Mouse (Mus musculus) midbrain, embryonic 10.5 days (tissue): ENCODE measurements around the gene Gdpd3. TPM values are rescaled to one million over a fixed set of nuclear protein-coding genes. Genes with fewer than 3 reads are reported as not detected.

Source experiments
- DNase-seq: peaks from one replicate; pipeline ENCODE4 v3.0.0-alpha.2; 2017; ENCODE audit warnings: low spot score
- H3K27ac ChIP-seq: fragments of 300-500 bp; sonication (generic); replicated peaks from 2 replicates; pipeline ENCODE4 v1.5.1; 2016; ENCODE audit warnings: mild to moderate bottlenecking
- H3K27me3 ChIP-seq: fragments of 300-500 bp; sonication (generic); 2 replicates; pipeline ENCODE4 v1.6.1; 2016; ENCODE audit warnings: low read depth, mild to moderate bottlenecking; ENCODE audit not compliant: poor library complexity, severe bottlenecking
- H3K36me3 ChIP-seq: fragments of 300-500 bp; sonication (generic); 2 replicates; pipeline ENCODE4 v1.6.1; 2016; ENCODE audit warnings: mild to moderate bottlenecking, moderate library complexity
- H3K4me1 ChIP-seq: fragments of 300-500 bp; sonication (generic); 2 replicates; pipeline ENCODE4 v1.6.1; 2016
- H3K4me3 ChIP-seq: fragments of 300-500 bp; sonication (generic); 2 replicates; pipeline ENCODE4 v1.5.1; 2016; ENCODE audit warnings: mild to moderate bottlenecking, moderate library complexity
- H3K9me3 ChIP-seq: fragments of 300-500 bp; sonication (generic); replicated peaks from 2 replicates; pipeline ENCODE4 v1.6.1; 2016; ENCODE audit warnings: mild to moderate bottlenecking
- WGBS: fragments of 180-500 bp; shearing (Covaris S2); methylation state at CpG from one replicate; pipeline ENCODE4 v1.1.7; 2016; 5-methylcytosine and 5-hydroxymethylcytosine counted together
- polyA plus RNA-seq: library from polyadenylated mRNA; unstranded; fragments of >200 nt; fragmentation: Nextera tagmentation; extraction: Ambion mirVana; gene quantifications from 2 replicates; pipeline ENCODE4 v1.2.1, GENCODE M21; 2016

The Gdpd3 gene
- polyA plus RNA-seq, 1 experiment from 2014 or later = 1.1 TPM

- DNase-seq = no peak
- peak overlapping the region; percentile 83 for H3K27ac ChIP-seq
- WGBS = 9% methylated on average over 10 of the region's 10 CpGs
These were observed 57.8 kb downstream of the Gdpd3 start for GRCm38 (mm10) chr7:126823940-126824339.

More at GRCm38 (mm10) chr7:126823940-126824339, 57.8 kb downstream of the Gdpd3 start:
- H3K9me3 ChIP-seq = no peaks in the 10 kb centered on the region
- peak overlapping the region; percentile 63 for H3K4me3 ChIP-seq
- peaks cover 34% of the 10 kb centered on the region for H3K4me1 ChIP-seq
- H3K27me3 ChIP-seq = peaks cover 38% of the 10 kb centered on the region
- H3K36me3 ChIP-seq = no peaks in the 10 kb centered on the region

Other genes with a start within 250 kb of the Gdpd3 start
- 206 and 215 TPM in 2 replicates for gene Eif3c, start 199.9 kb upstream of the Gdpd3 start, polyA plus RNA-seq
- 0.41 and 0.58 TPM in 2 replicates for gene Apobr, start 181.4 kb upstream of the Gdpd3 start, polyA plus RNA-seq
- 23.8 and 32.3 TPM in 2 replicates for gene Cln3, start 180.5 kb upstream of the Gdpd3 start, polyA plus RNA-seq
- not detected in 2 replicates for gene Il27, start 171.4 kb upstream of the Gdpd3 start, polyA plus RNA-seq
- gene Nupr1, start 135.5 kb upstream of the Gdpd3 start, polyA plus RNA-seq = 1.6 and 3.1 TPM in 2 replicates
- 61.9 and 63.5 TPM in 2 replicates for gene Sgf29, start 117.0 kb upstream of the Gdpd3 start, polyA plus RNA-seq
- 0.29 TPM in 1 of 2 replicates, not detected in the other for gene Sult1a1, start 89.9 kb upstream of the Gdpd3 start, polyA plus RNA-seq
- 186 and 216 TPM in 2 replicates for gene Bola2, start 70.9 kb upstream of the Gdpd3 start, polyA plus RNA-seq
- gene Slx1b, start 70.5 kb upstream of the Gdpd3 start, polyA plus RNA-seq = 14.1 and 15.5 TPM in 2 replicates
- gene Coro1a, start 58.5 kb upstream of the Gdpd3 start, polyA plus RNA-seq = 42.7 and 50.1 TPM in 2 replicates
- gene Mapk3, start 6.7 kb upstream of the Gdpd3 start, polyA plus RNA-seq = 53.8 and 54.9 TPM in 2 replicates
- 41.0 and 60.5 TPM in 2 replicates for gene Ypel3, start 10.6 kb downstream of the Gdpd3 start, polyA plus RNA-seq
- 0.42 and 0.64 TPM in 2 replicates for gene Tbx6, start 15.1 kb downstream of the Gdpd3 start, polyA plus RNA-seq
- gene Ppp4c, start 26.2 kb downstream of the Gdpd3 start, polyA plus RNA-seq = 376 and 407 TPM in 2 replicates
- gene Fam57b, start 31.3 kb downstream of the Gdpd3 start, polyA plus RNA-seq = 4.1 and 7.7 TPM in 2 replicates
- gene 4930451I11Rik, start 65.3 kb downstream of the Gdpd3 start, polyA plus RNA-seq = not detected in 2 replicates
- 6.6 and 8.4 TPM in 2 replicates for gene Doc2a, start 81.1 kb downstream of the Gdpd3 start, polyA plus RNA-seq
- 50.1 and 50.7 TPM in 2 replicates for gene Hirip3, start 95.6 kb downstream of the Gdpd3 start, polyA plus RNA-seq
- 105 and 107 TPM in 2 replicates for gene Ino80e, start 96.0 kb downstream of the Gdpd3 start, polyA plus RNA-seq
- 53.2 and 61.1 TPM in 2 replicates for gene Taok2, start 118.4 kb downstream of the Gdpd3 start, polyA plus RNA-seq
- 29.4 and 36.1 TPM in 2 replicates for gene Tmem219, start 156.6 kb downstream of the Gdpd3 start, polyA plus RNA-seq
- gene Kctd13, start 162.5 kb downstream of the Gdpd3 start, polyA plus RNA-seq = 20.8 and 26.1 TPM in 2 replicates
- gene Asphd1, start 183.2 kb downstream of the Gdpd3 start, polyA plus RNA-seq = 0.25 and 0.76 TPM in 2 replicates
- 2.0 and 4.6 TPM in 2 replicates for gene Sez6l2, start 184.2 kb downstream of the Gdpd3 start, polyA plus RNA-seq
- 89.2 and 99.8 TPM in 2 replicates for gene Cdipt, start 209.6 kb downstream of the Gdpd3 start, polyA plus RNA-seq
- 0.51 and 1.0 TPM in 2 replicates for gene Cdiptos, start 209.8 kb downstream of the Gdpd3 start, polyA plus RNA-seq
- gene Mvp, start 248.3 kb downstream of the Gdpd3 start, polyA plus RNA-seq = 3.0 and 5.2 TPM in 2 replicates